Mouse (Mus musculus) liver, embryonic 16.5 days (tissue): Measurements from ENCODE around the gene Trim9. TPM values are rescaled to one million over a fixed set of nuclear protein-coding genes. Genes with fewer than 3 reads are reported as not detected.

Source experiments
- ATAC-seq: fragments of 200-750 bp; cut with Nextera tagmentation; 2 replicates; pipeline ENCODE4 v1.8.0; 2017; ENCODE audit warnings: low read depth, mild to moderate bottlenecking, moderate number of reproducible peaks, moderate library complexity
- H3K27ac ChIP-seq: fragments of 300-500 bp; sonication (generic); 2 replicates; pipeline ENCODE4 v1.5.1; 2014; ENCODE audit warnings: mild to moderate bottlenecking, low read length
- H3K27me3 ChIP-seq: fragments of 300-500 bp; sonication (generic); 2 replicates; pipeline ENCODE4 v1.6.1; 2014; ENCODE audit warnings: low read depth, low read length, mixed read lengths; ENCODE audit not compliant: control insufficient read depth, insufficient read depth
- H3K36me3 ChIP-seq: fragments of 300-500 bp; sonication (generic); 2 replicates; pipeline ENCODE4 v1.6.1; 2014; ENCODE audit warnings: mild to moderate bottlenecking; ENCODE audit not compliant: control insufficient read depth, insufficient read depth
- H3K4me1 ChIP-seq: fragments of 300-500 bp; sonication (generic); 2 replicates; pipeline ENCODE4 v1.6.1; 2014; ENCODE audit warnings: low read depth, low read length, mixed read lengths; ENCODE audit not compliant: control insufficient read depth
- H3K4me2 ChIP-seq: fragments of 300-500 bp; sonication (generic); 2 replicates; pipeline ENCODE4 v1.6.1; 2014; ENCODE audit warnings: low read depth, low read length, mixed read lengths
- H3K4me3 ChIP-seq: fragments of 300-500 bp; sonication (generic); 2 replicates; pipeline ENCODE4 v1.5.1; 2014; ENCODE audit warnings: low read depth, mild to moderate bottlenecking, low read length
- H3K9ac ChIP-seq: fragments of 300-500 bp; sonication (generic); 2 replicates; pipeline ENCODE4 v1.6.1; 2014; ENCODE audit warnings: low read depth, low read length
- H3K9me3 ChIP-seq: fragments of 300-500 bp; sonication (generic); replicated peaks from 2 replicates; pipeline ENCODE4 v1.6.1; 2016; ENCODE audit warnings: low read length; ENCODE audit not compliant: control insufficient read depth
- WGBS: fragments of 180-500 bp; shearing (Covaris S2); extraction: QIAGEN DNeasy Blood & Tissue Kit; methylation state at CpG from one replicate; pipeline ENCODE4 v1.1.7; 2014; ENCODE audit not compliant: insufficient replicate concordance; 5-methylcytosine and 5-hydroxymethylcytosine counted together
- polyA plus RNA-seq: library from polyadenylated mRNA; unstranded; fragments of >200 nt; fragmentation: Nextera tagmentation; extraction: Ambion mirVana; gene quantifications from 2 replicates; pipeline ENCODE4 v1.2.1, GENCODE M21; 2015

Gene Trim9
- polyA plus RNA-seq, 1 experiment from 2014 or later = 0.11 TPM

- H3K27me3 ChIP-seq = no peaks in the 10 kb centered on the region
- H3K36me3 ChIP-seq = no peaks in the 10 kb centered on the region
- no peaks in the 10 kb centered on the region for H3K4me1 ChIP-seq
- H3K9me3 ChIP-seq = no peaks in the 10 kb centered on the region
- H3K4me3 ChIP-seq = no peak overlapping the region
- no peak for ATAC-seq
- no peak overlapping the region for H3K4me2 ChIP-seq
- H3K9ac ChIP-seq = no peak overlapping the region
- 38% methylated on average over 15 of the region's 15 CpGs for WGBS
- no peak overlapping the region for H3K27ac ChIP-seq
These were observed 96.1 kb downstream of the Trim9 start for GRCm38 (mm10) chr12:70251210-70251884.

GRCm38 (mm10) chr12:70249616-70250157 is 97.7 kb downstream of the Trim9 start:
- H3K4me1 ChIP-seq = no peaks in the 10 kb centered on the region
- no peak overlapping the region for H3K4me2 ChIP-seq
- H3K9ac ChIP-seq = no peak overlapping the region
- WGBS = 81% methylated on average over 10 of the region's 10 CpGs
- H3K27me3 ChIP-seq = no peaks in the 10 kb centered on the region
- no peak overlapping the region for H3K4me3 ChIP-seq
- H3K9me3 ChIP-seq = no peaks in the 10 kb centered on the region
- no peak for ATAC-seq
- H3K27ac ChIP-seq = no peak overlapping the region
- no peaks in the 10 kb centered on the region for H3K36me3 ChIP-seq

GRCm38 (mm10) chr12:70247683-70248474 is 99.5 kb downstream of the Trim9 start:
- Histone ChIP-seq H3K27me3 (no peaks in the 10 kb centered on the region), H3K36me3 (no peaks in the 10 kb centered on the region), H3K9me3 (no peaks in the 10 kb centered on the region), H3K9ac (no peak overlapping the region), H3K4me2 (no peak overlapping the region), H3K4me3 (no peak overlapping the region), H3K4me1 (no peaks in the 10 kb centered on the region), H3K27ac (no peak overlapping the region)
- WGBS = 50% methylated on average over 15 of the region's 15 CpGs
- no peak for ATAC-seq

GRCm38 (mm10) chr12:70242550-70242949 is 104.9 kb downstream of the Trim9 start:
- H3K4me2 ChIP-seq = no peak overlapping the region
- H3K4me3 ChIP-seq = no peak overlapping the region
- H3K4me1 ChIP-seq = no peaks in the 10 kb centered on the region
- no peaks in the 10 kb centered on the region for H3K36me3 ChIP-seq
- ATAC-seq = no peak
- H3K27ac ChIP-seq = no peak overlapping the region
- no peak overlapping the region for H3K9ac ChIP-seq
- 65% methylated on average over 7 of the region's 7 CpGs for WGBS
- no peaks in the 10 kb centered on the region for H3K9me3 ChIP-seq
- no peaks in the 10 kb centered on the region for H3K27me3 ChIP-seq

- WGBS = 42% methylated on average over 5 of the region's 5 CpGs
- Histone ChIP-seq H3K9me3 (no peaks in the 10 kb centered on the region), H3K27me3 (no peaks in the 10 kb centered on the region), H3K4me3 (no peak overlapping the region), H3K27ac (no peak overlapping the region), H3K4me1 (peaks cover 4% of the 10 kb centered on the region), H3K36me3 (no peaks in the 10 kb centered on the region), H3K9ac (no peak overlapping the region), H3K4me2 (no peak overlapping the region)
- no peak for ATAC-seq
These were observed 107.7 kb downstream of the Trim9 start for GRCm38 (mm10) chr12:70239741-70240140.

GRCm38 (mm10) chr12:70238604-70239003 is 108.8 kb downstream of the Trim9 start:
- H3K9ac ChIP-seq = no peak overlapping the region
- H3K36me3 ChIP-seq = no peaks in the 10 kb centered on the region
- H3K4me2 ChIP-seq = no peak overlapping the region
- 58% methylated on average over 8 of the region's 8 CpGs for WGBS
- peaks cover 11% of the 10 kb centered on the region for H3K4me1 ChIP-seq
- H3K9me3 ChIP-seq = no peaks in the 10 kb centered on the region
- H3K4me3 ChIP-seq = no peak overlapping the region
- no peak overlapping the region for H3K27ac ChIP-seq
- H3K27me3 ChIP-seq = no peaks in the 10 kb centered on the region
- ATAC-seq = no peak

- H3K27ac ChIP-seq = 0 out of 2 replicates have a peak overlapping the region, but pooled peaks have one; percentile 32
- peak; percentile 49 for ATAC-seq
These were observed 112.4 kb downstream of the Trim9 start for GRCm38 (mm10) chr12:70234938-70235484.

GRCm38 (mm10) chr12:70234411-70234810 is 113.0 kb downstream of the Trim9 start:
- peak; percentile 45 for ATAC-seq
- Histone ChIP-seq H3K9me3 (no peaks in the 10 kb centered on the region), H3K27ac (peak overlapping the region; percentile 71), H3K4me1 (peaks cover 44% of the 10 kb centered on the region), H3K36me3 (no peaks in the 10 kb centered on the region), H3K9ac (no peak overlapping the region), H3K4me3 (no peak overlapping the region), H3K4me2 (no peak overlapping the region), H3K27me3 (no peaks in the 10 kb centered on the region)
- 9% methylated on average over 6 of the region's 6 CpGs for WGBS

More at GRCm38 (mm10) chr12:70234938-70235484, 112.4 kb downstream of the Trim9 start:
- no peaks in the 10 kb centered on the region for H3K9me3 ChIP-seq
- peak overlapping the region; percentile 57 for H3K9ac ChIP-seq
- H3K4me1 ChIP-seq = peaks cover 38% of the 10 kb centered on the region
- H3K4me3 ChIP-seq = peak overlapping the region; percentile 53
- peak overlapping the region; percentile 68 for H3K4me2 ChIP-seq
- no peaks in the 10 kb centered on the region for H3K27me3 ChIP-seq
- WGBS = 14% methylated on average over 13 of the region's 13 CpGs
- H3K36me3 ChIP-seq = no peaks in the 10 kb centered on the region
